Mouse (Mus musculus) mature B cell (primary cell): Measurements from ENCODE around the gene Scrn3.

ENCODE experiments used
- in situ Hi-C: fragments of 300-500 bp; cut with MboI; formaldehyde crosslinking; loops from 2 replicates; pipeline ENCODE4 v1.14.3; 2019

Gene Scrn3

GRCm38 (mm10) chr2:73380298-73380975 lies 68.0 kb downstream of the Scrn3 start:
- in situ Hi-C loops = no loop called here

- in situ Hi-C loops = no loop called here
These were observed 72.8 kb downstream of the Scrn3 start for GRCm38 (mm10) chr2:73385172-73385571.

GRCm38 (mm10) chr2:73385641-73386355 lies 73.4 kb downstream of the Scrn3 start:
- in situ Hi-C loops = no loop called here

GRCm38 (mm10) chr2:73386356-73387046 lies 74.1 kb downstream of the Scrn3 start, which contains the start of gene Gpr155:
TSS of gene Gpr155 (minus strand) at chr2:73386572.
- in situ Hi-C loops = no loop called here
